Mouse (Mus musculus) forelimb bud, embryonic 11.5 days (tissue): Measurements from ENCODE around the gene Ntrk1.
"Not testable (repeated sequence)": the region's sequence is repeated elsewhere in the genome, so short reads cannot be mapped to it uniquely, and the experiment has no call there.

Source experiments
- DNase-seq: peaks from one replicate; pipeline ENCODE4 v3.0.0-alpha.2; 2012; ENCODE audit warnings: low read depth, low spot score

The Ntrk1 gene

DNA sequence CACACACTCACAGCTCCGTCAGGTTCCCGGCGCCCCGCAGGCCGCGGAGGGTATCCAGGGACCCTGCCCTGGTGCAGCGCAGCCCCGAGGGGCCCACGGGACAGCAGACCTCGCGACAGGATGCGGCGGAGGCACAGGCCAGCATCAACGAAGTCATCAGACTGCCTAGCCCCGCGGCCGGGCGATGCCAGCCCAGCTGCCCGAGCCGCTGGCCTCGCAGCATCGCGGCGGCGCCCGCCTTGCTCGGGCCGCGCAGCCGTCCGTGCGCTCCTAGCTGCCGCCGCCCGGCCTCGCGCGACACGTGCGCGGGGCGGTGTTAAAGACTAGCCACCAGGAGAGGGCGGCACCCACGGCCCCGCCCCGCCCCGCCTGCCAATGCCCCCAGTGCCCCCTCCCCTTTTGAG is at the start of gene Ntrk1:
Gene Ntrk1, minus strand, starts transcription at position 241 of the 404 bp plus-strand sequence.
- no peak for DNase-seq

DNA sequence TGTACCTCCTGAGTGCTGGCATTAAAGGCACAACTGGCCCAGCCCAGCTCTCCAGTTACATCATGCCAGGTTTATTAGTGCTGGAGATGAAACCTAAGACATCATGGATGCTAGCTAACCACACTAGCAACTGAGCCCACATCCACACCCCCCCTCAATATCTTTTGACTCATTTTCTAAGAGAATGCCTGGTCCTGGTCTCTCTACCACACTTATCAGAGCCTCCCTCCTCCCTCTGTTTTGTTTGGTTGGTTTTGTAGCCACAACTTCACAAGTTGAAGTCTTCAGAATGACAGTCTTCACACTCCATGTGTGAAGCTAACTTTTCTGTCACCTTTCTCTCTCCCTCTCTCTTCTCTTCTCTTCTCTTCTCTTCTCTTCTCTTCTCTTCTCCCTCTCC is 45.9 kb upstream of the Ntrk1 start:
- DNase-seq = no peak

DNA sequence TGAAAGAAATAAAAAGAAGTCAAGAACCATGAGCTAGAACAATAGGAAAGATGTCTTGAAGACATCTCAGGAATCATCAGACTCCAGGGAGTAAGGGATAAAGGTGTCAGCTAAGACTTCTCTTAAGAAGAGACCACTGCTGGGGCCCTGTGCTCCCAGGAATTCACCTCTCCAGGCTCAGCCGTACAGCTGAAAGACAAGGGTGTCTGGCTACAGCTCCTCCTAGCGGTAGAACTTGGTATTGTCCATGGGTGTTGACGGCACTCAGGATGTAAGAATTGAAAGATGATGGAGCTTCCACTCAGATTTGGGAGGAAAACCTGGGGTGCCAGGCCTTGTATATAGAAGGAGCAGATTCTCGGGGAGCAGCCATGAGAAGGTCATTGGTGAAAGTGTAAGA is 43.7 kb upstream of the Ntrk1 start:
- peak; percentile 83 for DNase-seq

DNA sequence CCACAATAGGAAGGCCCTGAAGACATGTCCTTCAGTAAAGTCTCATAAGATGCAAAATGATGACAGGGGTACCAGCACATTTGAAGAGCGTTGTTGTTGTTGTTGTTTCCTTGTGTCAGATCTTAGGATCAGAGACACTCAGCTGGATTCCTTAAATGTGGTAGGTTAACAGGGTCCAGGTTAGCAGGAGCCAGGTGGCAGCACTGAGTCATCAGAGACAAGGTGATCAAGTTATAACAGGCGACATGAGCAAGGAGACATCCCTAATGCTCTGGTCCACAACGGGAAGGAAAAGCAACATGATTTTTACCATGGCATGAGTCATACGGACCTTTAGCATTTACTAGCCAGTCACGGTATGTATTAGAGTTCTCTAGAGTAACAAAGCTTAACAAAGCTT is 38.5 kb upstream of the Ntrk1 start:
- no peak for DNase-seq

DNA sequence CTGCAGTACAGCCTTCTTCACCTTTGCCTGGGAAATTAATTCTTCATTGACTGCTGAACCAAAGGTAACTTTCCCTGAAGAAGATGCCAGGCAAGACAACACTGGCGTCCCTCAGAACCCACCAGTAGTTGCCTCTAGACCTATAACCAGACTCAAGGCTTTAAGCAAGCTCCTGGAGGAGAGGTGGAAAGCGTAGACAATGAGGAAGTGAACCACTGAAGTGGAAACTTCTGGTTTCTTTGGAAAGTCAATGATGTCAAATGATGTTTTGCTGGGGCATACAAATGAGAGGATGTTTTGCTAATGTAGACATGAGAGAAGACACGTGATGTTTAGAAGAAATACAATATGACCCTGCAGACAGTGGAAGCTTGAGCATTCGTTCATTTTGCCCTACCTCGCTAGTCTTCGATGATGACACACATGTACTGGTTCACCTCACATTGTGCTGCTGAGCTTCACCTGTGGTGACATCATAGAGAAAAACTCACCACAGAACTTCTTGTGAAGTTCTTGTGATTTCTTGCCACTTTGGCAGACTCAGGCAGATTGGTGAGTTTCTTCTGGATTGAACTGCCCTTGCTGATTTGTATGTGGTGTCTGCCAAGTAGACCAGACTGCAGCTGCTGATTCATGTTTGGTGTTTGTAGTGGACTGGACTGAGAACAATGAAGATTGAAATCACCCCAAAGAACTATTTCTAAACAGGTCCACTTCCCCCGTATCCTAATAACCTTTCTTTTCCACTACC is 37.3 kb upstream of the Ntrk1 start:
- no peak for DNase-seq

DNA sequence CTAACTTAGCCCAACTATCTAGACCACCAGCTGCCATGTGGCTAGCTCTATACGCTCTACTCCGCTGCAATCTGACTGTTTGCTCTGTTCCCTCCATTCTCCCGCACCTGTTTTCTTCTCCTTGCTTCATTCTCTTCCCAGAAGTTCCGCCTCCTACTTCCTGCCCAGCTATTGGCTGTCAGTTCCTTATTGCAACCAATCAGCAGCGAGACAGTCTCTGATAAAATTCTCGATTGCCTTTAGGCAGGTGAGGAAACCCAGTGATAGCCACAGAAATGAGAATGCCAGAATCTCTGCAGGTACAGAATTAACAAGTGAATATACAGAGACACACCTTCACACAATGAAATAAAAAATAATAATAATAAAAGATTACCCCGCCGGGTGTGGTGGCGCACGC is 34.1 kb upstream of the Ntrk1 start:
- DNase-seq = no peak

DNA sequence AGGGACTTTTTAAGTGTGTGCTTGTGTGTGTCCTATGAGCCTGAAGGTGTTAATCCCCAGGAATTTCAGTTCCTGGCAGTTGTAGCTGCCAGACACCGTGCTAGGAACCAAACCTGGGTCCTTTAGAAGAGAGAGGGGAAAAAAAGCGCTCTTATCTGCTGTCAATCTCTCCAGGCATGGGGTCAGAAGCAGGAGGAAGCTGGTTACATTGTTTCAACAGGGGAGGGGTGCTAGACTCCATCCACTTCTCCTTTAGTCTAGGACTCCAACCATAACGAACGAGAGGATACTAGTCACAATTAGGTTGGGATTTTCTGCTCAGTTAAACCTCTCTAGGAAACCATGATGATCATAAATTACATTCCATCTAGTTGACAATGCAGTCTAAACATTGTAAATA is 33.5 kb upstream of the Ntrk1 start:
- DNase-seq = no peak

DNA sequence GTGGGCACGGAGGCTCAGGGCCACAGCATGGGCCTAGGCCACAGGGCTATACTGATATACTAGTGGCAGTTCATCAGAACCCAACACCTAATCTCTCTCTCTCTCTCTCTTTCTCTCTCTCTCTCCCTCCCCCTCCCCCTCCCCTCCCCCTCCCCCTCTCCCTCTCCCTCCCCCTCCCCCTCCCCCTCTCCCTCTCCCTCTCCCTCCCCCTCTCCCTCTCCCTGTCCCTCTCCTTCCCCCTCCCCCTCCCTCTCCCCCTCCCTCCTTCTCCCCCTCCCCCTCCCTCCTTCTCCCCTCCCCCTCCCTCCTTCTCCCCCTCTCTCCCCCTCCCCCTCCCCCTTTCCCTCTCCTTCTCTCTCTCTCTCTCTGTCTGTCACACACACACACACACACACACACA is 29.2 kb upstream of the Ntrk1 start, which contains the start of gene Pear1:
Gene Pear1, minus strand, starts transcription at position 101 of the 400 bp plus-strand sequence.
- DNase-seq = not testable (repeated sequence)

DNA sequence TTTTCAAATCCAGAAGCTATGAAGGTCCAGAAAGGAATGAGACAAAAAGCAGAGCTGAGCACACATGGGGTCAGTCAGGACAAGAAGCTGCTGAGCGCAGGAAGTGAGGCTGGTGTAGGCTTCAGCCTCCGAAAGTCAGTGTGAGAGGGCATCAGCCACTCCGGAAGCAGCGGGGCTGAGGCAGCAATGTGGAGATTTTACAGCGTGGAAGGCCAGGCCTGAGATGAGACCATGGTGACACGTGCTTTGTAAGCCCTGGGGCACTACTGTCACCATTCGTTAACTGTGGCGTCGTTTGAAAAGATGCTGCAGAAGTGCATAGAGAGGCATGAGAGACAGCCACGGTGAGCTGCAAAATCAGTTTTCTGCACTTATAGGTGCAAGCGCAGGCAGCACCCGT is 23.3 kb upstream of the Ntrk1 start:
- no peak for DNase-seq

DNA sequence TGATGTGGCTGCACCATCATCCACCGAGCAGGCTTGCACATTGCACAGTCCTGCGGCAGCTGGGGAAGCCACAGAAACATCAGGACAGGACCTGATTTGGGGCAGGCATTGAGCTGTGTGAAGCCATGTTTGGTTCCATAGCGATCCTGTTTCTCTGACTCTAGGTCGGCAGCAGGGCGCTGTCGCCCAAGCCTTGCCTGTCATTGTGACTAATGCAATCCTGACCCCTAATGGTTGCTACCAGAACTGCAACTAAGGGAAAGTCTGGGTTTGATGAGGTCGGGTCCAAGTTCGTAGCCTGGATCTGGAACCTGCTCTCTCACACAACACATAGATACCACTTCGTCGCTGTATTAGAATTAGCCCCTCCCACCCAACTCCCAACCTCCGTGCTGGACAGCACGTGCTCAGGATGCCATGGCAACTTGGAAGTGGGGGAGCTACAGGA is 21.7 kb upstream of the Ntrk1 start:
- DNase-seq = peak; percentile 85

DNA sequence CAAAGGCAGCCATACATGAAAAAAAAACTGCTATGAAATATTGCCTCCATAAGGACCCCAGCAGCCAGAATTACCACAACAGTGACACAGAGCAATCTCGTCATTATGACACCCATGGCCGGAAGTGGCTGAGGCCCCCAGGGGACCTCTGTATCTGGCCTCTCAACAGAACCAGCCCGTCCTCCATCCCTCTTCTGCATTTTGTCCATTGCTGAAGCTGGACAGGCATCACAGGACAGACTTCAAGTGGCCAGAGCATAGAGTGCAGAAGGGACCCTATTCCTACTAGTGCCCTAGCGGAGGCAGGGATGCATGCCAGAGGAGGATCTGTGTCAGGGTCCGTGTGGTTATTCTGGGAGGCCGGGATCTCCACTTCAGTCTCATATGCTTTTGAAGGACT is 21.2 kb upstream of the Ntrk1 start:
- no peak for DNase-seq

DNA sequence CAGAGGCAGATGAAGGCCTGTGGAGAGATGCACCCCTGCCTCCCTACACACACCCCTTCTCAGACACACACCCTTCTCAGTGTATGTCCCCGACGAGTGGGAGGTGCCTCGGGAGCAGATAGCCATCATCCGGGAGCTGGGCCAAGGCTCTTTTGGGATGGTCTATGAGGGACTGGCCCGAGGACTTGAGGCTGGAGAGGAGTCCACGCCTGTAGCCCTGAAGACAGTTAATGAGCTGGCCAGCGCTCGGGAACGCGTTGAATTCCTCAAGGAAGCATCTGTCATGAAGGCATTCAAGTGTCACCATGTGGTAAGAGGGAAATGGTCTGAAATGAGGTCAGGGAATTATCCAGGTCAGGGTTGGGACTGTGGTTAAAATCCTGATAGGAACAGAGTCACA is 17.9 kb upstream of the Ntrk1 start:
- no peak for DNase-seq

DNA sequence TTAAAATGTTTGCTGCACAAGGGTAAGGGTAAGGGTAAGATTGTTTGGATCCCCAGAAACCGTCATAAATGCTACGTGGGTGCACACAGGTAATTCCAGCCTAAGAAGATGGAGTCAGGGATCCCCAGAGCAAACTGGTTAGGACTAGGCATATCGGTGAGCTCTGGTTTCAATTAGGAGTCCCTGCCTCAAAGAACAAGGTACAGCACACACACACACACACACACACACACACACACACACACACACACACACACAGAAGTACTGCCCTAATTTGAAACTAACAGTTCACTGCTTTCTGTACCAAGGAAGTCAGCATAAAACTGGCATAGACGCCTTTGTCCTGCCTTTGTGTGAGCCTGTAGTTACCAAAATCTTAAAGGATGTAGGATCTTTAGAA is 17.5 kb upstream of the Ntrk1 start:
- peak; percentile 46 for DNase-seq

DNA sequence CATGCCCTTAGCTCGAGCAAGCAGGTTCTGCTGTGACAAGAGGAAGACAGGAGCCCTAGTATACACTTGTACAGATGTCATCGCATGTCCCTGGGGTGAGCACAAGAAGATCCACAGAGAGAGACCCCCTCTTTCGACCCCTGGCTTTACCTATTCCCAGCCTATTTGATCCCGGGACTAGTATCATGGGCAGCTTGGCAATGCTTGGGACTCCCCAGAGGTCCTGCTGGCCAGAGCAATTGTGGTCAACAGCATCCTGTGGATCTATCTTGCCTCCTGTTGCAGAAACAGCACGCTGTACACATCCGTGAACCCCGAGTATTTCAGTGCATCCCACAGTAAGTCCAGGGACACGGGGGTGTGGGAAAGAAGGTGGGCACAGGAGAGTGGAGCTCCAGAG is 16.3 kb upstream of the Ntrk1 start:
- DNase-seq = no peak

DNA sequence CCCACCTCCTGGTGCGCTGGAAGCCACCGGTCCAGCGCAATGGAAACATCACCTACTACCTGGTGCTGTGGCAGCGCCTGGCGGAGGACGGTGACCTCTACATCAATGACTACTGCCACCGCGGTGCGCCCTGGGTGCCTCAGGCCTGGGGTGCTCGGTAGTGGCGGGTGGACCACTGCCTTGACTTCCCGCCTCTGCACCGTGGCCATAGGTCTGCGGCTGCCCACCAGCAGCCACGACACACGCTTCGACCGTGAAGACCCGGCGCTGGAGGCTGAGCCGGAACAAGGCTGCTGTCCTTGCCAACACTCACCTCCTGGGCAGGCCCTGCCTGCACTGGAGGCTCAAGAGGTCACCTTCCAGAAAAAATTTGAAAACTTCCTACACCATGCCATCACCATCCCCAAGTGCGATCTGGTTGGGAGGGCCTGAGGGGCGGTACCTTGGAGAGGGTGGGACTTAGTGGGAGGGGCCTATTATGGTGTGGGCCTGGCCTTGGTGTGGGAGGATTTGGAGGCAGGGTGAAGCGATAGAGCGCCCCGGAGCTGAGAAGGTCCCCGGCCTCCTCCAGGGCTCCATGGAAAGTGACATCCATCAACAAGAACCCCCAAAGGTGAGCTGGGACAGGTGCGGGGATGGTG is 14.5 kb upstream of the Ntrk1 start:
- no peak for DNase-seq

DNA sequence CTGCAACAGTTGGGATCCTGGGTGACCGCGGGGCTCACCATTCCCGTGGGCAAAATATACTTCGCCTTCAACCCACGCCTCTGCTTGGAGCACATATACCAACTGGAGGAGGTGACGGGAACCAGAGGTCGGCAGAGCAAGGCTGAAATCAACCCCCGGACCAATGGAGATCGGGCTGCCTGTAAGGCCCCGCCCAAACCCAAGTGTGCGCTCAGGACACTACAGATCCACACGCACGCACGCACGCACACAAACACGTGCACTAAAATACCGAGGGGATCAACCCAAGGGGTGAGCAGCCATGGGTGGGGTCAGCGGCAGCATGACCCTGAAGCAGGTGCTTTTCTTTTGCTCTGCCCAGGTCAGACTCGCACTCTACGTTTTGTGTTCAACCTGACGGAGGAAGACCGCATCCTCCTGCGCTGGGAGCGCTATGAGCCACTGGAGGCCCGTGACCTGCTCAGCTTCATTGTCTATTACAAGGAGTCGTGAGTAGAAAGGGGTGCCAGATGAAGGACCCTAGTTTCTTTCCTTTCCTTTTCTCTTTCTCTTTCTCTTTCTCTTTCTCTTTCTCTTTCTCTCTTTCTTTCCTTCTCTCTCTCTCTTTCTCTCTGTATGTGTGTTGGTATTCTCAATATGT is 9.2 kb upstream of the Ntrk1 start:
- DNase-seq = no peak

DNA sequence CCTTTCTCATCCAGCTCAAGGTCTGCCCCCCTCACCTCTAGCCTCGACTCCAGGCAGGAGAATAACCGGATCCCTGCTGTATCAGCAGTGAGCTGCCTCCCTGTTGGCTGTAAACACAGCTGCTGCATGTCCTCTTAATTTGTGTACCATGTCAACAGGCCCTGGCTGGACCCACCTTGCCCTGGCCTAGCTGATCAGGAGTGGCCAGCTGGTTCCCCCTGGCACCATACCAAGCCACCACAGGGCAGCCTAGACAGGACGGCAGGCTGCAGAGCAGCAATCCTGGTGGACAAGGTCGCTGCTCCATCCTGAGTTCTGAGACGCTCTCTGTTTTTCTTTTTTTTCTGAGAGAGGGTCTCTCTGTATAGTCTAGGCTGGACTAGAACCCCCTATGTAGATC is 6.7 kb upstream of the Ntrk1 start:
- no peak for DNase-seq

DNA sequence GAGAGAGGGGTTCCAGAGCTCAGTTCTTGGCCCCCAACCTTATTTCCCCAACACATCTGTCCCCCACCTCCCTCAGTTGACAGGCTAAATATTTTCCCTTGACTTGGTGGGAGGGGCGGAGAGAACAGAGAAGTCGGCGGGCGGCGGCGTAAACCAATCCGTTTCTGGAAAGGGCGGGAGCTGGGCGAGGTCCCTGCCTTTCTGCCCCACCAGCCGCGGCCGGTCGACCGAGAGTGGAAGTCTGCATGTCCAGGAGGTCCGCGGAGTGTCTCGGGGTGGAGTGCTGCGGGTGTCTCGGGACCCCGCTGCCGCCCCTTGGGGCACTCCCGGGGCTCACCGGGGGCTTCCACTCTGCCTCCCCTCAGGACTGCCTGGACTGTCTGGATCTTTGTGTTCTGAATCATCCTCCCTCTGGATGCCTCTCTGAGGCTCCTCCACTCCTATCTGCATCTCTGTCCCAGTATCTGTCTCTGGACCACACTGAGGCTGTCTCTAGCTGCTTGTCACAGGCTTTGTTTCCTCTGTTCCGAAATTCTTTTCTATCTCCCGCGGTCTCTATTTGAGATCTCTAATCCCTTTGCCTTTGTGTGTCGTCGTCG is 1.9 kb upstream of the Ntrk1 start, which contains the start of gene Insrr:
Gene Insrr, plus strand, starts transcription at position 216 of the 599 bp plus-strand sequence.
- DNase-seq = no peak

DNA sequence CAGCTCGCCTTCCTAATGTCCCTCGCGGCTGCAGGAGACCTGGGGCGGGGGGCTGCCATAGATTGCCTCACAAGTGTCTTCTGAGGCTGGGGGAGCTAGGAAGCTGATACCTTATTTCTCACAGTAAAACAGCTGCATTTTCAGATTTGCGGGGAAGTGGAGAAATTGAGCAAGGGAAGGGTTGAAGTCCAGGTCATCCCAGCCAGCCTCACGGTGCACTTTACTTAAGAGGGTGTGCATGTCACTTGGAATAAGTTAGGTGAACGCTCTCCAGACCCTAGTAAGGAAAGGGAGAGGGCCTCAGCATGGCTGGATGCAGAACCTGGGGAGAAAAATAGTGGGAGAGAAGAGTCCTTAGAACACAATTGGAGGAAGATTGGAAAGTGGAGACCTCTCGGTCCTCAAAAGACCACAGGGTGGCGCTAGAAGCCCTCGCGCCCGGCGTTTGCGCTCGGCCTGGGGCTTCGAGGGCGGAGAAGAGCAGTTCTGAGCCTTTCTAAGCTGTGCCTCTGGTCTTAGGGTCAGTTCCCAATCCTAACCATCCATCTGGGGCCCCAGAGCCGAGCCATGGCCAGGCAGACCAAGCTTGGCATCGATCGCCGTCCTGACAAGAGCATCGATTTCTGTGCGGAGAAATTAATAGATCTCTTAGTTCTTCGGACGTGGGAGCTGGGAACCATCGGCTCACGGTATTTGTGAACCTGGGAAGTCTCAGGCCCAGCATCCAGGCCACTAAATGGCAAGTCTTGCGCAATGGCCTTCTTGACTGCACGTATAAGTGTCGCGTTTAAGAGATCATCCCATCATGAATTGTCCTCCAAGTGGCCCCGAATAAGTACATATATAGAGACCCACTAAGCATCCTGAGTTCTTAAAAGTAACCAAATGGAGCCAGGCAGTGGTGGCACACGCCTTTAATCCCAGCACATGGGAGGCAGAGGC is 645 bp upstream of the Ntrk1 start:
- peak; percentile 69 for DNase-seq

DNA sequence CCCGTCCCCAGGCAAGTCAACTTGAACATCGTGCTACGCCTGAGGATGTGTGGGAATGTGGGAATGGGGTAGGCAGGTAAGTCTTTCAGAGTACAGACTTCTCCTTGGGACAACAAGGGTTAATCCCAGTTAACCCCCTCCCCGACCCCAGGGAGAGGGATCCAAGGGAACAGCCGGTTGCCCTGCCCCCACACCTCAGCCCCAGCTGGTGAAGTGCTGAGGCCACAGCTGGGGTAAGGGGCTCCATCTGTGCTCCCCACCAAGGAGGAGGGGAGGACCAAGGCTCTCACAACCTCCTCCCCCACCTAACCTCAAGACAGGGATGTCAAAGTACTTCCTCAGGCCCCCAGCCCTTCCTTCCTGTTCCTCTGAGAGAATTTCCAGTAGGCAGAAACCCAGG is 5.2 kb downstream of the Ntrk1 start:
- DNase-seq = no peak

DNA sequence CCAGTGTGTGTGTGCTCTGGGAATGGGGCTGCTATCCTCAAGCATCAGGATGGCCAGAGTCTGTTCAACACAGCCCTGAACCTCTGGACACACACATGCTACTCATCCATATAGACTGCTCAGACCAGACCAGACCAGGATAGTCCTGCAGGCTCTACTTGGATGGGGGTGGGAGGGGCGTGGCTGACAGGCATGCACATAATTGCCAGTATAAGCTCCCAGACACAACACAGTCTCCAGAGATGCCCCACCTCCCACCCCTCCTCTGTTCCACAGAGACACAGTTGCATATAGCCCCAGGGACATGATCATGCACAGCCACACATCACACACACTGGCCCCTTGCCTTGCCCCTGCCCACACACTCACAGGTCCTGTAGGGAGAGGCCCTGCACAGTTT is 5.7 kb downstream of the Ntrk1 start:
- DNase-seq = no peak
